Mouse (Mus musculus): ENCODE data around the gene AL732309.1.

AL732309.1 gene

DNA sequence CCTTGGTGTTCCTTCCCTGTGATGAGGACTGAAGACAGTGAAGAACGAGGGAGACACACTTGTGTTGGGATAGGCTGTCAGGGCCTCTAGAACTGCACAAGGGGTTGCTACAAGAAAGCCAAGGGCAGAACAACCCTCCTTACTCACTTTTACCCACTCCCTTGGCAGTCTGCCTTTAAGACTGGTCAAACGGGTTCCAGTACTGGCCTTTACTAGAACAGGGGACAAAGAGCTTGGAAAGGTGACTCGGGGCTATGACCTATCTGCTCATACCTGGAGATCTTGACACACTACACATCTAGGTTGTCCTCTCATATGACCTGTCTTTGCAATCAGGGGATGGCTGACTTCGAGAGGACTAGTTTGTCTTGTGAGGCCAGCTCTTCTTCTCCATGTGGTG is 9.1 kb downstream of the AL732309.1 start:
- peak; percentile 65 for DNase-seq

GRCm38 (mm10) chr2:25236614-25237013 is 10.0 kb downstream of the AL732309.1 start, which contains the start of gene Rnf224:
Gene Rnf224, minus strand, starts transcription at chr2:25236787.
- no peak for DNase-seq

DNA sequence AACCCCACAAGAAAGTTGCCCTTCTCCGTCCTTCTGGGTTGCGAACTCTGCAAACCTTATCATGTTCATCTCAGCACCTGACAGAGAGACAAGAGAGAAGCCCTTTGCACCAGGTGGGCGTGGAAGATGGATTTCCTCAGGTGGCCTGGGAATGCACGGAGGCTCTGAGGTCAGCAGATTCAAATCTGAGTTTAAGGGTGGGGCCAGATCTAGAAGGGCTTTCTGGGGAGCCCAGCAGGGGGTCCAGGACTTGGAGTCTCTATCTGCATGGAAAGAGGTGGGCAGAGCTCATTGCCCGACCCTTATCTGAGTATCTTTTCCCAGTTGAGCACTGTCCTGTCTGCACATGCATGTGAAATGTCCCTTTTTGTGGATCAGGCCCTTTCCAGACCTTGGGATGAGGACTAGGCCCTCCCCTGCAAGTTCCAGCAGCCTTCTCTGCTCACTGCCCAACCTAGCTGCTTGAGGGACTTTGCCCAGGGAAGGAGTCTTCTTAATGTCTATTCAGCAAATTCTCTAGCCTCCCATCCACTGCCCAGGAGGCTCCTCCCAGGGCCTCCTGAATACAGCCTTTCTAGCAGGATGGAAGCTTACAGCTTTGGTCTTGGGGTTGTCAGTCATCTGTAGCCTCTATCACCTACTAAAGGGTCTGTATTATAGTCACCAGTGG is 12.0 kb downstream of the AL732309.1 start:
- no peak for DNase-seq

DNA sequence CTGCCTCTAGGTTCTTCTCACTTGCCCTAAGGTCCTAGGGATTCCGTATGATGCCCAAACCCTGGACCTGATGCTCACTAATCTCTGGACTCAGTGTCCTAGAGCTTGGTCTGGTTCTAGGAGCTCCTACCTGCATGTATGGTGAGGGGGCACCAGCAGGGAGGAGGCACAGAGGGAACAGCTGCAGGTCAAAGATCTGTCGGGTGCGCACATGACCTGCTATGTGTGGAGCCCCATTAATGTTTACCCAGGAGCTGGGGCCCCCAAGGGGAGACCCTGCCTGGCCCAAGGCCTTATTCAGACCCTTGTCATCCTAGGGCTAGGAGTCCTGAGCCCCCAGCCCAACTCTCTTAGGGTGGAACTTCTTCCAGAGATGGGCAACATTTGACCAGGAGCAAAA is 12.6 kb downstream of the AL732309.1 start, which contains the start of gene Slc34a3:
Slc34a3 (minus strand) TSS at position 315 of the 400 bp plus-strand sequence.
- DNase-seq = no peak

DNA sequence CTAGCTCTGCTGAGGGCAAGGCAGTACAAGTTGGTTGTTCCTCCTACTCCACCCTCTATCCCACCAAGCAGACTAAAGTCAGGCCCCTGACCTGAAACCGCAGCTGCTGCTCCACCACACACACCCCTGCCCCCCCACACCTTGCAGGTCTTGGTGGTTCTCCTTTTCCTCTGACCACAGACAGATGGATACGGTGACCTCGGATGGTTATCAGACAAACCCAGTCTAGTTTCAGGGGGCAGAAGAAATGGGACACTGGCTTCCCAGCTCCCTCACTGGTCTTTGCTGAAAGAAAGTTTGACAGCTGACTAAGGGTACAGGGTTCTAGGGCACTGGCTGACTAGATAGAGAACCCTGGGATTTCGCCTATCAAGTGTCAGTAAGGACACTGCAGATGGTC is 13.2 kb downstream of the AL732309.1 start:
- DNase-seq = no peak

DNA sequence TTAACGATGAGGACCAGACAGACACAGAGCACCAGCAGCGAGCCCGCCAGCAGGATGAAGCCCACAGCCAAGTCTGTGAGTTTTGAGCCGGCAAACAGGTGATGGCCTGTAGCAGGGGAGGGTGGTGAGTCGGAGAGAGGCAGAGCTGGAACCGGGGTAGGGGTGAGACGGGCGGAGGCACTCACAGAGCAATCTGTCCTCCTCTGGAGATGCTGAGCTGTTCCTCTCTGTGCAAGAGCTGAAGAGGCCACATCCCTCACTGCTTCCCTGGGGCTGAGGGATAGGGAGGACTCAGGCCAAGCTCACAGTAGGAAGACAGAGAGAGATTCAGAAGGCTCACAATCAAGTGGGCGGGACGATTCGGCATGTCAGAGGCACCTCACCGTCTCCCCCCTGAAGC is 15.6 kb downstream of the AL732309.1 start:
- DNase-seq = no peak

DNA sequence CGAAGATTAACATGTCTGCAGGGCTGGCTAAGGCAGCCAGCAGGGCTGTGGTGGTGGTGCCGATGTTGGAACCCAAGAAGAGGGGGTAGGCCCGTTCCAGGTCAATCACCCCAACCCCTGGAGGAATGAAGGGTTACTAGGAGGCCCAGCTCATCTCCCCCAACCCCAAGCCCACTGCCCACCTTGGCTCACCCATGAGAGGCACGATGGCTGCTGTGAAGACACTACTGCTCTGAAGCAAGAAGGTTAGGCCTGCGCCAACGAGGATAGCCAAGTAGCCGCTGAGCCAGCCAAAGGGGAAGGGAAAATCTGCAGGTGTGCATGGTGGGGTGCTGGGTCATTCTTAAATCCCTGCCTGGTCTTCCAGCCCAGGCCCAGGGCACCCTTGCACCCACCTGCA is 16.1 kb downstream of the AL732309.1 start:
- no peak for DNase-seq

DNA sequence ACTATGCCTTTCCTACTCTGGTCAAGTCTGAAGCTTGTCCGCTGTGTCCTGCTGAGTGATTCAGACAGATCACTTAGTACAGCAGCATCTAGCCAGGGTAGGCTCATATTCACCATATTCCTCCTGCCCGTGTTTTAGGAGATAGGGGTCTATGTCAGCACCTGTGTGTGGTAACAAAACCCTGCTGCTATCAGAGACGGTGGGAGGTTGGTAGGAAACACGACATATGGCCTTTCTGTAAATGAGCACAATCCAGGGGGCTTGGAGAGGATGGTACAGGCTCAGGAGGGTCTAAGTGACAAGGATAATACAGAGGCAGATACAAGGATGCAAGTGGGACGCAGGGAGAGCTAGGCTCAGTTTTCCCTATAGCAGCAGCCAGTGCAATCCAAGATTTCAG is 17.1 kb downstream of the AL732309.1 start:
- no peak for DNase-seq

GRCm38 (mm10) chr2:25228995-25229530 is 17.6 kb downstream of the AL732309.1 start:
- DNase-seq = no peak

GRCm38 (mm10) chr2:25228431-25228889 is 18.2 kb downstream of the AL732309.1 start:
- peak; percentile 97 for DNase-seq

GRCm38 (mm10) chr2:25227406-25227805 is 19.3 kb downstream of the AL732309.1 start:
- no peak for DNase-seq

DNA sequence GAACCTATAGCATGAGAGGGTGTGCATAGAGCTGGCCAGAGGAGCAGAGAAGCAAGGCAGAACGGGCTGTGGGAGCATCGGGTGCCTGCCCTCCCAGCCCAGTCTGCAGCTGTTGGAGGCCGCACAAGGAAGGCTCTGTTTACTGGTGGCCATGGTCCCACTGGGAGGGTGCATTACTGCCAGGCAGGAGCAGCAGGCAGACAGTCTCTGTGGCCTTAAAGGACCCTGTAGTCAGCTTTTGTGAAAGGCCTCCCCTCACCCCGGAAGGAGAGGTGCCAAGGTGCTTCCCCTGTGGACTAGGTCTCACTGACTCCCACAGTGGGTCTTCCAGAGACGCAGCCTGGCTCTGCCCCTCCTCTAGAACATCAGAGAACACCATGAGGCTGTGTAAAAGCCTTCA is 19.8 kb downstream of the AL732309.1 start:
- peak; percentile 43 for DNase-seq

GRCm38 (mm10) chr2:25225811-25226379 is 20.8 kb downstream of the AL732309.1 start:
- no peak for DNase-seq

DNA sequence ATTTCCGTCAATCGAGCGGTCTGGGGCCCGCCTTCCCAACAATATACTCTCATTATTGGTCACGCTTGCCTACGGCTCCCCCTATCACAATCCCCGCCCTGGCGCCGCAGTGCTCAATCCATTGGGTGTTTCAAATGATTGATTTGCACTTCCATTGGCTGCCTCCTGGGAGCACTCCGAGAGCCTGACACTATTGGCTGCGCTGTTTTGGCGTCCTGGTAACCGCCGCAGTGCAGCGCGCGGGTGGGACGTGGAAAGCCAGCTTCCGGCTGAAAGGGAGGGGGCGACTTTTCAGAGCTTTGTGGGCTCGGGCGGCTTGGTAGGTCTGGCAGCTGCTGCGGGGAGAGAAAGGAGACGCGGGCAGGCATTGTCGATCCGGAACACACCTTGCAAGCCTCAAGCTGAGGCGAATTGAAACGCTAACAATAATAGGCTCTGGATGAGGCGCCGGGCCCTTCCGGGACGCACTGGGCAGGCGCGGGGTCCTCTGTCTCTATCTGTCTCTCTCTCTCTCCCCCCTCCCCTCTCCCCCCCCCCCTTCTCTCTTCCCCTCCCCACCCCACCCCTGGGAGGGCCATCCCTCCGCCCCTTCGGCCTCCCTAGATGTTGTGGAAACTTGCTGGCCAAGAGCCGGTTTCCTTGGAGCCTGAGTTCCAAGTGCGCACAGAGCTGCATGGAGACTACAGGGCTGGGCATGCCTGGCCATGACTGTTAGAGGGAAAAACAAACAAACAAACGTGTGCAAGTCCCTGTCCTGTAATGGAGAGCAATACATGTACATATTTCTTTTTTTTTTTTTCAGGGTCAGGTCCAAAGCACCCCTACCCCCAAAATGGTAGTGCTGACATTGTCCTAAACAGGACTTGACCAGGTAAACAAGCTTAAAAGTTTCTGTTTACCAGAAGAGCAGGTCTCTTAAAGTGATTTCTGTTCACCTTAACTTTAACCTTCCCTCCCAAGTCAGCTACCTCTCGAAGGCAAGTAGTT is 21.6 kb downstream of the AL732309.1 start:
- peak; percentile 99 for DNase-seq

- no peak for DNase-seq
Observed at GRCm38 (mm10) chr2:25224492-25224765, 22.2 kb downstream of the AL732309.1 start, which contains the start of gene Tubb4b. Gene Tubb4b, minus strand, starts transcription at chr2:25224702.

DNA sequence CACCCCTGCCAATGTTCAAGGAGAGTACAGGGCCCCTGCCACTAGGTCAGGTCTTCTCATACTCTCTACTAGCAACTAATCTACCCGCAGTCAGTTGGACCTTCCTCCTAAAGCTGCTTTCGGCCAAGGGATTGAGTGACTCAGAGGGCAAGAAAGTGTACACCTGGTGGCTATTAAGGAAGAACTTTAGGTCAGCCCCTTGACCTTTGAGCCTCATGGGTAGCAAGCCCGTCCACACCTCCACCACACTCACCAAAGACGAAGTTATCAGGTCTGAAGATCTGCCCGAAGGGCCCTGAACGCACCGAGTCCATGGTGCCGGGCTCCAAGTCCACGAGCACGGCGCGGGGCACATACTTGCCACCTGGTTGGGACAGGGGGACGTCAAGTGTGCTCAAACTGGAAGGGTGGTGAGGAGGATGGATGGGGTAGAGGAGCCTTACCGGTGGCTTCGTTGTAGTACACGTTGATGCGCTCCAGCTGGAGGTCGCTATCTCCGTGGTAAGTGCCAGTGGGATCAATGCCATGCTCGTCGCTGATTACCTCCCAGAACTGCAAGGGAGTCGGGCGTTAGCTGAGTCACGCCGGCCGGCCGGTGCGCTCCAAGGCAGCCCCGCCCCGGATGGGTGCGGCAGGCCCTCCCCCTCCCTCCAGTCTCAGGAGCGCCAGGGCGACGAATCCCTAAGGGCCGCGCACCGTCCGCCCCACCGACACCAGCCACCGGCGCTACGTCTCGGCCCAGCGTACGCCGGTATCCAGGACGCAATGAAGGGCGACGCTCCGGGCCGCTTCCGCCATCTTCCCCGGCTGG is 22.8 kb downstream of the AL732309.1 start:
- DNase-seq = peak; percentile 90

- no peak for DNase-seq
Observed at GRCm38 (mm10) chr2:25221331-25221772, 25.3 kb downstream of the AL732309.1 start.

- DNase-seq = no peak
Observed at GRCm38 (mm10) chr2:25218445-25218844, 28.2 kb downstream of the AL732309.1 start, which contains the start of gene Fam166a. Gene Fam166a, plus strand, starts transcription at chr2:25218745.

GRCm38 (mm10) chr2:25217666-25218065 is 29.0 kb downstream of the AL732309.1 start:
- DNase-seq = no peak

DNA sequence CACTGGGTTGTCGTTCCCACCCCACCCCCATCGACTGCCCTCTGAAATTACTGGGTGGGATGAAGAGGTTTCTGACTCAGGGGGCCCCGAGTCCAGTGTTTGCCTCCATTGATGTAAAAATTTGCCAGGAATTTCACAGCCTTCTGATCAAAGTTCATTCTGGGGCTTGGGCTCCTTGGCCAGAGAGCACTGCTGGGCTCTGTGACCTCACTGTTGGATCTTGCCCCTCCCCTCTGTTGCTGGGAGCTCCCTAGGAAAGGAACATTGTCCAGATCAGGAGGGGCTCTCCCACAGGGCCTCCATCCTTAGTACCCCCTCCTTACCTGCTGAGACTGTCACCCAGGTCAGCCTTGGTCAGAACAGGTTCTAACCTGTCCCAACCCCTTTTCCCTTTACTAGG is 32.2 kb downstream of the AL732309.1 start, which contains the start of gene Stpg3:
Stpg3 (minus strand) TSS at position 194 of the 400 bp plus-strand sequence.
- DNase-seq = no peak

DNA sequence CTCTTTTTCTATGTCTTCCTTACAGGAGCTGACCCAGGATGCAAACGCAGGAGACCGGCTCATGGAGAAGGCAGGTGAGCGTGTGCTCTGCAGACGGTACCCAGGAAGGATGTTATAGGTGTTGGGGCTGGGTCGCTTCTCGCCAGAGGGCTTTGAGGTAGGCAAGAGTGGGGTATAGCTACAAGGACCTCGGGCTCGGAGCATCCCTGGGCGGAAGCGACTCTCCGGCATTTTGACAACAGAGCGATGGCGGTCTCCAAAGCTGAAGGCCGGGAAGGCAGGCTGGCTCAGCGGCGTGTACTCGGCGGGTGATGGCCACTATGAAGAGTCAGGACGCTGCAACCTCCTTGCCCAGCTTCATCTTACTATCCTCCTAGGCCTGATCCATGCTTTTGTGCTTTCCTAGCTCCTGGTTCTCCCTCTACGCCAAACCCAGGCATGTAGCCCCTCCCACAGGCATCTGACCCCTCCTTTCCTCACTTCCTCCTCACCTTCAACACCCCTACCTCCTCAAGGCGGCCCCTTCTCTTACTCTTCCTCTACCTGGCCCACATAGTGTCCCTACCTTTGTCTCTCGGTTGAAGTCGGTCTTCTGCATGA is 33.3 kb downstream of the AL732309.1 start:
- DNase-seq = no peak
